Comparison of ENCODE assay signal across 29 mouse cellular contexts in the genomic region with DNA sequence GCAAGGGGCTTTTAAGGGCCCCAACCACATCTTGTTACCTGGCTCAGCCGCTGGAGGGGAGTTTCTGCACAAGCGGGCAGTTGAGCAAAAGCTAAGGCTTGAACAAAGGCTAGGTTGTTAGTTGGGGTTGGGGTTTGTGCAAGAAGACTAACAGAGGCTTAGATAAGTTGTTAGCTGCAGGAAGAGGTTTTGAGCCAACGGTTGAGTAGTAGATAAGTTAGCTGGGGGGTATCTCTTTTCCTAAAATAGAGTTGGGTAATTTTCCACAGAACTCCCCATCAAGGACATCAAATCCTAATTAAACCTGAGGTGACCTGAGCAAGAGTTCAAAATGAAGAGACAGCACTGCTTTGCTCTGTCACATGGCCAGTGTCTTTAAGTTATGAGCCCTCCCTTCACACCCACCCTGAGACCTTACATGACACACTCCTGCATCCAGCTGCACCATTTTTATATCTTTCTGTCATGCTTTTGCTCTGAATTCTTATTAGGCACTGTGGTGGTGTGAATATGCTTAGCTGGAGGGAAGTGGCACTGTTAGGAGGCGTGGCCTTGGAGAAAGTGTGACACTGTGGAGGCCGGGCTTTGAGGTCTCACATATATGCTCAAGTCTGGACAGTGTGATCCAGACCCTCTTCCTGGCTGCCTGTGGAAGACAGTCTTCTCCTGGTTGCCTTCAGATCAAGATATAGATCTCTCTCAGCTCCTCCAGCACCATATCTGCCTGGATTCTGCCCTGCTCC. TPM values are rescaled to one million over a fixed set of nuclear protein-coding genes. Genes with fewer than 3 reads are reported as not detected.
A peak's percentile ranks its signal among the peaks of the same experiment; 100 is the strongest.
DNase-seq lines count a peak whose midpoint lies in the region; ATAC-seq and TF ChIP-seq lines count a peak whose summit lies in the region.
"Had no signal": no experiment of that assay in that cellular context is flagged by ENCODE, and none has a peak within 500 bp of the region (broad histone marks: within the 10 kb centered on the region; RNA-seq: fewer than 3 reads in every experiment).

No protein-coding gene starts in this region.

- peak; percentile 10 for DNase-seq in intestine, embryonic 14.5 days (ENCODE audit: low spot score)
- DNase-seq in left cerebral cortex, postnatal 36 days (ENCODE audit: low spot score in 2 of 2) = no peak
- DNase-seq in urinary bladder, postnatal 36 days (ENCODE audit: low spot score in 2 of 2) = no peak
- no peak for DNase-seq in cerebellum, adult 2 months
- DNase-seq: adrenal gland, adult 2 months; adrenal gland, postnatal 25 days; cerebellum, adult 11-12 months; cerebellum, adult 9-10 months; cerebellum, postnatal 14 days; gastrocnemius, postnatal 25 days; heart, adult 18-20 months; heart, postnatal 14 days; heart, postnatal 4 days; kidney, adult 18-20 months had no signal

- no peaks in the 10 kb centered on the region for H3K9me3 ChIP-seq in intestine, embryonic 14.5 days (ENCODE audit: control insufficient read depth, low read length)
- no peaks in the 10 kb centered on the region for H3K9me3 ChIP-seq in intestine, postnatal 0 days (ENCODE audit: control insufficient read depth)
- H3K9me3 ChIP-seq: embryonic facial prominence, embryonic 12.5 days; embryonic facial prominence, embryonic 15.5 days; heart, embryonic 13.5 days; hindbrain, embryonic 12.5 days; hindbrain, embryonic 15.5 days; intestine, embryonic 15.5 days had no signal

- no peak overlapping the region for H3K4me3 ChIP-seq in intestine, embryonic 14.5 days (ENCODE audit: low read depth, low read length)
- no peak overlapping the region for H3K4me3 ChIP-seq in intestine, postnatal 0 days (ENCODE audit: low read depth, low read length)
- no peak overlapping the region for H3K4me3 ChIP-seq in cerebellum, adult 2 months (replicated peaks; ENCODE audit: insufficient read depth, low read depth, low read length)
- H3K4me3 ChIP-seq: embryonic facial prominence, embryonic 12.5 days; embryonic facial prominence, embryonic 15.5 days; heart, embryonic 13.5 days; hindbrain, embryonic 12.5 days; hindbrain, embryonic 15.5 days; intestine, embryonic 15.5 days had no signal

- no peak for ATAC-seq in intestine, embryonic 14.5 days (replicated peaks; ENCODE audit: low FRiP score, low TSS enrichment, low read depth)
- no peak for ATAC-seq in intestine, postnatal 0 days
- peak; percentile 90 for ATAC-seq in common myeloid progenitor, adult 5-6 weeks (replicated peaks; ENCODE audit: low read depth, poor library complexity, severe bottlenecking)
- peak; percentile 58 for ATAC-seq in megakaryocyte progenitor cell, adult 5-6 weeks (replicated peaks; ENCODE audit: poor library complexity)
- ATAC-seq: activated CD4-positive, CD25-positive, alpha-beta regulatory T cell, adult 4 months; CD4-positive, CD25-positive, alpha-beta regulatory T cell, adult 4 months; forebrain, embryonic 14.5 days; intestine, embryonic 15.5 days had no signal

- no peak for TF ChIP-seq POLR2A in cerebellum, adult 2 months (IDR thresholded peaks at IDR 0.05; ENCODE audit: borderline replicate concordance, insufficient read depth, low read length)

- no peaks in the 10 kb centered on the region for H3K4me1 ChIP-seq in intestine, embryonic 14.5 days (replicated peaks; ENCODE audit: control insufficient read depth, insufficient read depth, low read length)
- H3K4me1 ChIP-seq in intestine, postnatal 0 days (replicated peaks; ENCODE audit: control insufficient read depth, insufficient read depth, low read length) = no peaks in the 10 kb centered on the region
- 0 out of 2 replicates have a peak, but pooled peaks cover 5% of the 10 kb centered on the region for H3K4me1 ChIP-seq in cerebellum, adult 2 months (ENCODE audit: control insufficient read depth, insufficient read depth, low read length)
- H3K4me1 ChIP-seq: embryonic facial prominence, embryonic 12.5 days; embryonic facial prominence, embryonic 15.5 days; heart, embryonic 13.5 days; hindbrain, embryonic 12.5 days; hindbrain, embryonic 15.5 days; intestine, embryonic 15.5 days had no signal

- H3K9ac ChIP-seq in intestine, embryonic 14.5 days (ENCODE audit: low read length) = no peak overlapping the region
- no peak overlapping the region for H3K9ac ChIP-seq in intestine, postnatal 0 days (ENCODE audit: low read depth, low read length)
- H3K9ac ChIP-seq: embryonic facial prominence, embryonic 12.5 days; embryonic facial prominence, embryonic 15.5 days; heart, embryonic 13.5 days; hindbrain, embryonic 12.5 days; hindbrain, embryonic 15.5 days; intestine, embryonic 15.5 days had no signal

- no peak overlapping the region for H3K4me2 ChIP-seq in intestine, embryonic 14.5 days (ENCODE audit: low read length)
- H3K4me2 ChIP-seq in intestine, postnatal 0 days (replicated peaks; ENCODE audit: low read depth) = no peak overlapping the region
- H3K4me2 ChIP-seq: embryonic facial prominence, embryonic 12.5 days; embryonic facial prominence, embryonic 15.5 days; heart, embryonic 13.5 days; hindbrain, embryonic 12.5 days; hindbrain, embryonic 15.5 days; intestine, embryonic 15.5 days had no signal

- H3K36me3 ChIP-seq in intestine, embryonic 14.5 days (ENCODE audit: control insufficient read depth, insufficient read depth, low read length) = no peaks in the 10 kb centered on the region
- H3K36me3 ChIP-seq in intestine, postnatal 0 days (ENCODE audit: control insufficient read depth, insufficient read depth) = no peaks in the 10 kb centered on the region
- H3K36me3 ChIP-seq: embryonic facial prominence, embryonic 12.5 days; embryonic facial prominence, embryonic 15.5 days; heart, embryonic 13.5 days; hindbrain, embryonic 12.5 days; hindbrain, embryonic 15.5 days; intestine, embryonic 15.5 days had no signal

- WGBS in intestine, embryonic 14.5 days = 83% methylated on average over 5 of the region's 5 CpGs
- 76% methylated on average over 5 of the region's 5 CpGs for WGBS in intestine, postnatal 0 days
- WGBS in cerebellum, adult 2 months = 92% methylated on average over 5 of the region's 5 CpGs

- intact Hi-C loops in left cerebral cortex, postnatal 36 days (cut with DNase I) = no loop called here

- no peak for TF ChIP-seq CTCF in intestine, postnatal 0 days (IDR thresholded peaks at IDR 0.05; ENCODE audit: low read depth)
- no peak for TF ChIP-seq CTCF in cerebellum, adult 2 months (IDR thresholded peaks at IDR 0.05; ENCODE audit: borderline replicate concordance, insufficient read depth, low read depth, low read length)

- H3K27me3 ChIP-seq in intestine, embryonic 14.5 days (replicated peaks; ENCODE audit: control insufficient read depth, insufficient read depth, low read length) = no peaks in the 10 kb centered on the region
- H3K27me3 ChIP-seq in intestine, postnatal 0 days (replicated peaks; ENCODE audit: control insufficient read depth, insufficient read depth, low read length) = no peaks in the 10 kb centered on the region
- no peaks in the 10 kb centered on the region for H3K27me3 ChIP-seq in cerebellum, adult 2 months (ENCODE audit: control insufficient read depth, insufficient read depth, low read length)
- H3K27me3 ChIP-seq: embryonic facial prominence, embryonic 12.5 days; embryonic facial prominence, embryonic 15.5 days; heart, embryonic 13.5 days; hindbrain, embryonic 12.5 days; hindbrain, embryonic 15.5 days; intestine, embryonic 15.5 days had no signal

- no peak overlapping the region for H3K27ac ChIP-seq in intestine, embryonic 14.5 days (ENCODE audit: low read depth)
- H3K27ac ChIP-seq in intestine, postnatal 0 days (ENCODE audit: low read depth, low read length) = no peak overlapping the region
- no peak overlapping the region for H3K27ac ChIP-seq in cerebellum, adult 2 months (ENCODE audit: insufficient read depth, low read length)
- H3K27ac ChIP-seq: embryonic facial prominence, embryonic 12.5 days; embryonic facial prominence, embryonic 15.5 days; heart, embryonic 13.5 days; hindbrain, embryonic 12.5 days; hindbrain, embryonic 15.5 days; intestine, embryonic 15.5 days had no signal

RNA-seq across cellular contexts. Expression of a gene that starts 20.7 kb away (rescaled TPM):
- polyA plus RNA-seq in intestine, embryonic 14.5 days (2014; fragmentation: Nextera tagmentation; extraction: Ambion mirVana) = 0.19 TPM in 1 of 2 replicates, not detected in the other
- 0.16 TPM in 1 of 2 replicates, not detected in the other for polyA plus RNA-seq in intestine, postnatal 0 days (2015; fragmentation: Nextera tagmentation; extraction: Ambion mirVana)
- not detected in 2 replicates for total RNA-seq in common myeloid progenitor, adult 5-6 weeks (2017)
- not detected in 2 replicates for total RNA-seq in megakaryocyte progenitor cell, adult 5-6 weeks (2015)
- total RNA-seq in megakaryocyte progenitor cell, adult 5-6 weeks (2017) = not detected in 2 replicates
- total RNA-seq in left cerebral cortex, postnatal 36 days (2021) = 1 to 10 TPM; 3.1 to 3.9 TPM
- polyA plus RNA-seq in cerebellum, adult 2 months (2012; rRNA removed) = 0.11 TPM in 1 of 2 replicates, not detected in the other
- polyA plus RNA-seq: adrenal gland, adult 2 months; C2C12; CD4-positive, CD25-positive, alpha-beta regulatory T cell, adult 4 months; embryonic facial prominence, embryonic 12.5 days; embryonic facial prominence, embryonic 15.5 days; forebrain, embryonic 11.5 days; forebrain, embryonic 14.5 days; heart, embryonic 13.5 days; heart, embryonic 16.5 days; hindbrain, embryonic 12.5 days; hindbrain, embryonic 15.5 days; intestine, embryonic 15.5 days had no signal

RNA-seq across cellular contexts. Expression of a gene that starts 34.4 kb away (rescaled TPM):
- 1.7 and 1.9 TPM in 2 replicates for polyA plus RNA-seq in intestine, embryonic 14.5 days (2014; fragmentation: Nextera tagmentation; extraction: Ambion mirVana)
- 5.9 and 7.6 TPM in 2 replicates for polyA plus RNA-seq in intestine, postnatal 0 days (2015; fragmentation: Nextera tagmentation; extraction: Ambion mirVana)
- total RNA-seq in common myeloid progenitor, adult 5-6 weeks (2017) = not detected in 2 replicates
- 0.37 TPM in 1 of 2 replicates, not detected in the other for total RNA-seq in megakaryocyte progenitor cell, adult 5-6 weeks (2015)
- 0.08 TPM in 1 of 2 replicates, not detected in the other for total RNA-seq in megakaryocyte progenitor cell, adult 5-6 weeks (2017)
- total RNA-seq in left cerebral cortex, postnatal 36 days (2021) = 10 to 100 TPM; 14.5 to 15.9 TPM
- polyA plus RNA-seq in cerebellum, adult 2 months (2012; rRNA removed) = 5.3 and 6.2 TPM in 2 replicates
- polyA plus RNA-seq: activated CD4-positive, CD25-positive, alpha-beta regulatory T cell, adult 4 months; CD4-positive, CD25-positive, alpha-beta regulatory T cell, adult 4 months had no signal

RNA-seq across cellular contexts. Expression of a gene that starts 43.0 kb away (rescaled TPM):
- 84.7 and 92.5 TPM in 2 replicates for polyA plus RNA-seq in intestine, embryonic 14.5 days (2014; fragmentation: Nextera tagmentation; extraction: Ambion mirVana)
- polyA plus RNA-seq in intestine, postnatal 0 days (2015; fragmentation: Nextera tagmentation; extraction: Ambion mirVana) = 395 and 423 TPM in 2 replicates
- 26.9 and 36.0 TPM in 2 replicates for total RNA-seq in common myeloid progenitor, adult 5-6 weeks (2017)
- 20.7 and 27.4 TPM in 2 replicates for total RNA-seq in megakaryocyte progenitor cell, adult 5-6 weeks (2015)
- total RNA-seq in megakaryocyte progenitor cell, adult 5-6 weeks (2017) = 15.2 and 16.7 TPM in 2 replicates
- 10 to 100 TPM; 65.7 to 67.0 TPM for total RNA-seq in left cerebral cortex, postnatal 36 days (2021)
- 121 and 129 TPM in 2 replicates for polyA plus RNA-seq in cerebellum, adult 2 months (2012; rRNA removed)

RNA-seq across cellular contexts. Expression of a gene that starts 44.7 kb away (rescaled TPM):
- polyA plus RNA-seq in intestine, embryonic 14.5 days (2014; fragmentation: Nextera tagmentation; extraction: Ambion mirVana) = 13.0 and 13.4 TPM in 2 replicates
- 4.3 and 5.6 TPM in 2 replicates for polyA plus RNA-seq in intestine, postnatal 0 days (2015; fragmentation: Nextera tagmentation; extraction: Ambion mirVana)
- 8.0 and 19.1 TPM in 2 replicates for total RNA-seq in common myeloid progenitor, adult 5-6 weeks (2017)
- total RNA-seq in megakaryocyte progenitor cell, adult 5-6 weeks (2015) = 6.8 and 8.0 TPM in 2 replicates
- 2.4 and 7.6 TPM in 2 replicates for total RNA-seq in megakaryocyte progenitor cell, adult 5-6 weeks (2017)
- 10 to 100 TPM in 1 of 2 experiments, 1 to 10 TPM in 1; 8.9 to 11.9 TPM for total RNA-seq in left cerebral cortex, postnatal 36 days (2021)
- 15.7 and 16.3 TPM in 2 replicates for polyA plus RNA-seq in cerebellum, adult 2 months (2012; rRNA removed)

Comparison
In these comparisons a context has a peak if more than half of its experiments do, and no peak if none do; other contexts are left out.
1. ATAC-seq: peak in common myeloid progenitor, adult 5-6 weeks (single experiment) and megakaryocyte progenitor cell, adult 5-6 weeks (single experiment); none in intestine, embryonic 14.5 days (single experiment) and intestine, postnatal 0 days (single experiment).
2. RNA of a gene that starts 34.4 kb away (total RNA-seq): 14.5 to 15.9 TPM in left cerebral cortex, postnatal 36 days; 0.08 to 0.37 TPM in megakaryocyte progenitor cell, adult 5-6 weeks and not detected in common myeloid progenitor, adult 5-6 weeks; every median in the first group is over 10 times any median in the second.